Mouse (Mus musculus): ENCODE measurements around the gene Kcnj4. TPM values are rescaled to one million over a fixed set of nuclear protein-coding genes. Genes with fewer than 3 reads are reported as not detected.

Gene Kcnj4
- polyA plus RNA-seq, 1 experiment from 2014 or later = not detected

DNA sequence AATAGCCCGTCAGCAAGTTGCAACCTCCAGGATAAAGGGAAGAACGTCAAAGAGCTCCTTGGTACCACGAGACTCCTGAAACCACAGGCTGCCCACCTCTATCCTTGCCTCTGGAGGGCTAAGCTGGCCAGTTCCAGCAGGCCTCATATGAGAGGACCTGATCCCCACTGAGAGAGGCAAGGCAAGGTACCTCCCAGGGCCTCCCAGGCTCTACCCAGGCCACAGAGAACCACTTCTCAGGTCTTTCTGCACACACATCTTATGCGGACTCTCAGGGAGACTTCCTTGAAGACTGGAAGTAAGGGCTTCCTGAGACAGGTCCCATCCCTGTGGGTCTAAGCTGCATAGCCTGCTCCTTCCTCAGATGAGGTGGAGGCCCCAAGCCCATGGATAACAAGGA lies 65.7 kb downstream of the Kcnj4 start:
- peak overlapping the region; percentile 12; the same call in 1 of the 2 replicates for H3K9ac ChIP-seq (replicated peaks; ENCODE audit: low read depth, low read length)

DNA sequence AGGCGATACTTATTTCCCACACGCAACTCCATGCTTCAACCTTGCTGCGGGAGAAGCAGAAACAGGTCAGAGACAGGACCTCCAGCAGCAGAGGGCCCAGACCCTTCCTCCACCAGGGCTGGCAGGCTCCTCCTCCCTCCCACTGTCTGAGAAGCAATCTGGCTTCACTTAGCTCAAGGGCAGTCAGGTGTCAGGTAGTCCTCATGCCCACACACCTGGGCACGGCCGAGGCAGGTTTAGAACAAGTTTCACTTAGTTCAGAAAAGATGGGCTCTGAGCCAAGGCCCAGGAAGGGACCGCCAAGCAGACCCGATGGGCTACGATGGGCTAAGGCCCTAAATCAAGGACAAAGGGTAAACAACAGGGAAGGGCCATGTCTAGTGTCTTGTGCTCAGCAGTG lies 66.2 kb downstream of the Kcnj4 start:
- Histone ChIP-seq H3K4me2 (ENCODE audit: low read depth, low read length) (peak overlapping the region; percentile 99), H3K4me1 (ENCODE audit: control insufficient read depth, insufficient read depth, low read length) (peaks cover 60% of the 10 kb centered on the region), H3K9me3 (ENCODE audit: control insufficient read depth, low read length) (no peaks in the 10 kb centered on the region), H3K36me3 (ENCODE audit: control insufficient read depth, insufficient read depth, low read length) (peaks cover 28% of the 10 kb centered on the region), H3K27me3 (ENCODE audit: control insufficient read depth, insufficient read depth, low read length) (no peaks in the 10 kb centered on the region), H3K9ac (replicated peaks; ENCODE audit: low read depth, low read length) (no peak overlapping the region), H3K4me3 (ENCODE audit: low read depth, low read length) (no peak overlapping the region), H3K27ac (ENCODE audit: low read depth, low read length) (no peak overlapping the region)
- no peak for ATAC-seq (ENCODE audit: low read depth)
- WGBS = 68% methylated on average over 8 of the region's 8 CpGs

More for the DNA sequence above, 65.7 kb downstream of the Kcnj4 start:
- WGBS = 57% methylated on average over 4 of the region's 4 CpGs
- H3K27ac ChIP-seq (ENCODE audit: low read depth, low read length) = no peak overlapping the region
- H3K4me3 ChIP-seq (ENCODE audit: low read depth, low read length) = no peak overlapping the region
- no peaks in the 10 kb centered on the region for H3K27me3 ChIP-seq (ENCODE audit: control insufficient read depth, insufficient read depth, low read length)
- H3K4me1 ChIP-seq (ENCODE audit: control insufficient read depth, insufficient read depth, low read length) = peaks cover 60% of the 10 kb centered on the region
- peaks cover 28% of the 10 kb centered on the region for H3K36me3 ChIP-seq (ENCODE audit: control insufficient read depth, insufficient read depth, low read length)
- no peaks in the 10 kb centered on the region for H3K9me3 ChIP-seq (ENCODE audit: control insufficient read depth, low read length)
- ATAC-seq (ENCODE audit: low read depth) = no peak
- peak overlapping the region; percentile 99 for H3K4me2 ChIP-seq (ENCODE audit: low read depth, low read length)

DNA sequence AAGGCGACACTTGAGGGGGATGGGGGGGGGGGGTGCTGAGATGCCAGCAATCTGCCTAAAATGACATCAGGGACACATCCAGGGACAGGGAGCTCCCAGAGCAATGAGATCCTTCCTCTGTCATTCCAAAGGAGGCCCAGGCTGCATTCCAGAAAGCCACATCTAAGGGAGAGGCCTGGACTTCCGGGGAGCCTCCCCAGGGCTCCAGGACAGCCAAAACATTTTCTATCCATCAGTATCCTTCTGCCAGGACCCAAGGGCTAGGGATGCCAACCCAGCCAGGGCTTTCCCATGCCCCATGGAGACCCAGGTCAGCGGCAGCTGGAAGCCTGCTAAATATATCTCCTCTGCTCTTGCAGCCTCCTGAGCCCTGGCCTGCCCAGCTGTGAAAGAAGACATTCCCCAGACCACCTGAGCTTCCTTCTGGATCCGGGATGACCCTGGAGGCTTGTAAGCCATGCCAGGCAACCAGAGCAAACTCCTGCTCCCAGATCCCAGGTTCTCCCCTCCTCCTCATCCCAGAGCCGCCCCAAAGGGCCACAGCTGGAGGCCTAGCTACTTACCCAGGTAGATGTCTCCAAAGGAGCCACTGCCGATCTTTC lies 66.7 kb downstream of the Kcnj4 start:
- Histone ChIP-seq H3K4me3 (ENCODE audit: low read depth, low read length) (no peak overlapping the region), H3K36me3 (ENCODE audit: control insufficient read depth, insufficient read depth, low read length) (peaks cover 28% of the 10 kb centered on the region), H3K9ac (replicated peaks; ENCODE audit: low read depth, low read length) (no peak overlapping the region), H3K27ac (ENCODE audit: low read depth, low read length) (no peak overlapping the region), H3K4me2 (ENCODE audit: low read depth, low read length) (peak overlapping the region; percentile 19; the same call in 1 of the 2 replicates), H3K4me1 (ENCODE audit: control insufficient read depth, insufficient read depth, low read length) (peaks cover 60% of the 10 kb centered on the region), H3K9me3 (ENCODE audit: control insufficient read depth, low read length) (no peaks in the 10 kb centered on the region), H3K27me3 (ENCODE audit: control insufficient read depth, insufficient read depth, low read length) (no peaks in the 10 kb centered on the region)
- 84% methylated on average over 6 of the region's 6 CpGs for WGBS
- ATAC-seq (ENCODE audit: low read depth) = no peak

DNA sequence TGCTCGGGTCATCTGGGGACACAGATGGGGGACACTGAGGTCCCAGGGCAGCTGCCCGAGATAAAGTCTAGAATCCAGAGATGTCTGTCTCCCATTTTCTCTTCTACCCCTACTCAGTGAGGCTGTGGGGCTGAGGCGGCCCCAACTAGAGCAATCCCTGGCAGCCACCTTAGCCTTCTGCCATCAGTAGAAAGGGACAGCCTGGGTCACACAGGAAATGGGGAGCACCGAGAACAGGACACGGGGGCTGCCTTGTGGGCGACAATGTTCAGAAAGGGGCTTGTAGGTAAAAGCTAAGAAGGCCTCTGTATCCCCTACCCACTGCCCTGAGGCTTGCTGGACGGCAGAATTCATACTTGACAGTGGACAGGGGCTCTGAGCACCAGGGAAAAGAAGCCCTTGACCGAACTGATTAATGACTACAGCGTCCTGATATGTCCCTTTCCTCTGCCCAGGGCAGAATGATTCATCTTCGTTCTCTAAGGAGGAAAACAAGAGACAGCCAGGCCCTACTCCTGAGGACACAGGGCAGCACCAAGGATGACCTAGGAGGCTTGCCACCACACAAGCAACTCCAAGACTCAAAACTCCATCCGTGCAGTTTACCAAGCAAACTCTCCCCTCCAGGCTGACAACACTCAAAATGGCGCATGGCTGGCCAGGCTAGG lies 67.4 kb downstream of the Kcnj4 start:
- H3K9me3 ChIP-seq (ENCODE audit: control insufficient read depth, low read length) = no peaks in the 10 kb centered on the region
- no peak overlapping the region for H3K9ac ChIP-seq (replicated peaks; ENCODE audit: low read depth, low read length)
- ATAC-seq (ENCODE audit: low read depth) = no peak

DNA sequence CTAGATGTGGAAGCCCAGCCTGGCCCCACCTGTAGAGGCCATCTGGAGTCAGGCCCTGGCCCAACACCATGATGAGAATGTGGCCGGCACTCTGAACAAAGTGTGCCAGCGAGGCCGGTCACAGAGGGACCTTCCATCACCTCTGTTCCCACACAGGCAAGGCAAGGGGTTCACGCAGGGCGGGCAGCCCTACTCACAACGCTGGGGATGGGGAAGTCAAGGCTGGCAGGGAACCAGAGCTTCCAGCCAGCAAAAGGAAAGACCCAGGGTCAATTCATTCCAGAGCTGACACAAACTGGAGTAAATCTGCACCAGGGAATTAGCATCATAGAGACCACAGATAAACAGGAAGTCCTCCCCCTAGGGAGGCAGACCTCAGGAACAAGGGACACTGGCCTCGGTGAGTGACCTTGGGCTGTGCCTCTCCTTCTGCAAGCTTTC lies 68.5 kb downstream of the Kcnj4 start:
- no peaks in the 10 kb centered on the region for H3K9me3 ChIP-seq (ENCODE audit: control insufficient read depth, low read length)
- no peak for ATAC-seq (ENCODE audit: low read depth)
- H3K36me3 ChIP-seq (ENCODE audit: control insufficient read depth, insufficient read depth, low read length) = peaks cover 28% of the 10 kb centered on the region
- no peak overlapping the region for H3K9ac ChIP-seq (replicated peaks; ENCODE audit: low read depth, low read length)
- H3K27me3 ChIP-seq (ENCODE audit: control insufficient read depth, insufficient read depth, low read length) = no peaks in the 10 kb centered on the region
- 72% methylated on average over 7 of the region's 7 CpGs for WGBS
- H3K4me3 ChIP-seq (ENCODE audit: low read depth, low read length) = no peak overlapping the region
- H3K4me1 ChIP-seq (ENCODE audit: control insufficient read depth, insufficient read depth, low read length) = peaks cover 52% of the 10 kb centered on the region
- no peak overlapping the region for H3K4me2 ChIP-seq (ENCODE audit: low read depth, low read length)
- no peak overlapping the region for H3K27ac ChIP-seq (ENCODE audit: low read depth, low read length)

More for the DNA sequence above, 67.4 kb downstream of the Kcnj4 start:
- WGBS = 89% methylated on average over 12 of the region's 12 CpGs
- peaks cover 28% of the 10 kb centered on the region for H3K36me3 ChIP-seq (ENCODE audit: control insufficient read depth, insufficient read depth, low read length)
- H3K27me3 ChIP-seq (ENCODE audit: control insufficient read depth, insufficient read depth, low read length) = no peaks in the 10 kb centered on the region
- H3K4me1 ChIP-seq (ENCODE audit: control insufficient read depth, insufficient read depth, low read length) = peaks cover 57% of the 10 kb centered on the region
- no peak overlapping the region for H3K27ac ChIP-seq (ENCODE audit: low read depth, low read length)
- H3K4me3 ChIP-seq (ENCODE audit: low read depth, low read length) = no peak overlapping the region
- no peak overlapping the region for H3K4me2 ChIP-seq (ENCODE audit: low read depth, low read length)

DNA sequence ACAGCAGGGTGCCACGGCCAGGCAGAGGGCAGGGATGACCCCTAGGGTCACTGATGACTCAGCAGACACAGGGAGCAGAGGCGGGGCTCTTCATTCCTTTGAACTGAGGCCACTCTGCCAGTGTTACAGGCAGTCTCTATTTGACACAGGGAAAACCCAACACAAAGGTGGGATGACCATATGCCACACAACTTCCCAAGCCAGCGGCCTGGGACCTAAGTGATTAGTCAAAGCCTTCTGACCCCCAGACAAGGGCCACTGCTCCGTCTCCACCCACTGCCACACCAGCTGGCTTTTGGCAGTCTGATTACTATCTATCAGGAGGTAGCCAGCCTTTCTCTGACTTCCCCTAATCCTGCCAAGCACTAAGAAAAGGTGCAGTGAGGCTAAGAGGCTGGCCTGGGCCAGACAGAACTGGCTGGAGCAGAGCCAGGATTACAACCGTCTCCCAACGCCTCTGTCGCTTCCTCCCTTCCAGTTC lies 69.8 kb downstream of the Kcnj4 start:
- H3K27me3 ChIP-seq (ENCODE audit: control insufficient read depth, insufficient read depth, low read length) = no peaks in the 10 kb centered on the region
- 51% methylated on average over 7 of the region's 7 CpGs for WGBS
- H3K9ac ChIP-seq (replicated peaks; ENCODE audit: low read depth, low read length) = no peak overlapping the region
- H3K4me3 ChIP-seq (ENCODE audit: low read depth, low read length) = no peak overlapping the region
- H3K9me3 ChIP-seq (ENCODE audit: control insufficient read depth, low read length) = no peaks in the 10 kb centered on the region
- peaks cover 32% of the 10 kb centered on the region for H3K36me3 ChIP-seq (ENCODE audit: control insufficient read depth, insufficient read depth, low read length)
- no peak overlapping the region for H3K4me2 ChIP-seq (ENCODE audit: low read depth, low read length)
- no peak overlapping the region for H3K27ac ChIP-seq (ENCODE audit: low read depth, low read length)
- H3K4me1 ChIP-seq (ENCODE audit: control insufficient read depth, insufficient read depth, low read length) = peaks cover 46% of the 10 kb centered on the region
- no peak for ATAC-seq (ENCODE audit: low read depth)

Small RNAs within 50 kb of the gene (microRNA-seq; reads per million reads assigned to microRNA genes)
- not detected for gene Gm44302

Other genes starting within 250 kb of the Kcnj4 start
- gene Baiap2l2, start 219.7 kb downstream of the Kcnj4 start, polyA plus RNA-seq (2014; fragmentation: Nextera tagmentation; extraction: Ambion mirVana) = 1.7 and 2.3 TPM in 2 replicates
- 24.0 and 25.5 TPM in 2 replicates for gene Pla2g6, start 176.9 kb downstream of the Kcnj4 start, polyA plus RNA-seq (2014; fragmentation: Nextera tagmentation; extraction: Ambion mirVana)
- gene Maff, start 158.6 kb downstream of the Kcnj4 start, polyA plus RNA-seq (2014; fragmentation: Nextera tagmentation; extraction: Ambion mirVana) = 0.64 and 1.0 TPM in 2 replicates
- gene Tmem184b, start 101.7 kb downstream of the Kcnj4 start, polyA plus RNA-seq (2014; fragmentation: Nextera tagmentation; extraction: Ambion mirVana) = 31.2 and 37.8 TPM in 2 replicates
- gene Csnk1e, start 49.7 kb downstream of the Kcnj4 start, polyA plus RNA-seq (2014; fragmentation: Nextera tagmentation; extraction: Ambion mirVana) = 202 and 236 TPM in 2 replicates
- gene Kdelr3, start 11.2 kb upstream of the Kcnj4 start, polyA plus RNA-seq (2014; fragmentation: Nextera tagmentation; extraction: Ambion mirVana) = 3.9 and 11.6 TPM in 2 replicates
- 92.0 and 105 TPM in 2 replicates for gene Ddx17, start 41.5 kb upstream of the Kcnj4 start, polyA plus RNA-seq (2014; fragmentation: Nextera tagmentation; extraction: Ambion mirVana)
- gene Dmc1, start 99.9 kb upstream of the Kcnj4 start, polyA plus RNA-seq (2014; fragmentation: Nextera tagmentation; extraction: Ambion mirVana) = 0.88 and 1.5 TPM in 2 replicates
- gene Fam227a, start 153.7 kb upstream of the Kcnj4 start, polyA plus RNA-seq (2014; fragmentation: Nextera tagmentation; extraction: Ambion mirVana) = 6.1 and 7.8 TPM in 2 replicates
- 78.0 and 85.6 TPM in 2 replicates for gene Cby1, start 154.0 kb upstream of the Kcnj4 start, polyA plus RNA-seq (2014; fragmentation: Nextera tagmentation; extraction: Ambion mirVana)
- 253 TPM in 2 replicates for gene Tomm22, start 165.6 kb upstream of the Kcnj4 start, polyA plus RNA-seq (2014; fragmentation: Nextera tagmentation; extraction: Ambion mirVana)
- gene Josd1, start 182.7 kb upstream of the Kcnj4 start, polyA plus RNA-seq (2014; fragmentation: Nextera tagmentation; extraction: Ambion mirVana) = 16.0 and 18.3 TPM in 2 replicates
- 37.5 and 41.2 TPM in 2 replicates for gene Gtpbp1, start 185.6 kb upstream of the Kcnj4 start, polyA plus RNA-seq (2014; fragmentation: Nextera tagmentation; extraction: Ambion mirVana)
- 7.4 and 8.5 TPM in 2 replicates for gene Sun2, start 237.3 kb upstream of the Kcnj4 start, polyA plus RNA-seq (2014; fragmentation: Nextera tagmentation; extraction: Ambion mirVana)

Data from neural tube, embryonic 14.5 days (tissue).